Mouse (Mus musculus): ENCODE data around the gene Spaar. TPM values are rescaled to one million over a fixed set of nuclear protein-coding genes. Genes with fewer than 3 reads are reported as not detected.
"Not testable (repeated sequence)": the region's sequence is repeated elsewhere in the genome, so short reads cannot be mapped to it uniquely, and the experiment has no call there.

Gene Spaar
- polyA plus RNA-seq, 1 experiment from 2014 or later = 0.06 TPM

GRCm38 (mm10) chr4:43760460-43760859, 30.6 kb downstream of the Spaar start:
- WGBS = 72% methylated on average over 10 of the region's 10 CpGs
- no peaks in the 10 kb centered on the region for H3K27me3 ChIP-seq
- H3K9ac ChIP-seq = no peak overlapping the region
- no peak overlapping the region for H3K4me2 ChIP-seq
- ATAC-seq (ENCODE audit: insufficient number of reproducible peaks, insufficient read depth, low FRiP score, low TSS enrichment, low read depth) = no peak
- no peaks in the 10 kb centered on the region for H3K9me3 ChIP-seq
- peaks cover 13% of the 10 kb centered on the region for H3K4me1 ChIP-seq
- no peak overlapping the region for H3K4me3 ChIP-seq
- 0 out of 2 replicates have a peak overlapping the region, but pooled peaks have one; percentile 48 for H3K27ac ChIP-seq
- H3K36me3 ChIP-seq = no peaks in the 10 kb centered on the region

DNA sequence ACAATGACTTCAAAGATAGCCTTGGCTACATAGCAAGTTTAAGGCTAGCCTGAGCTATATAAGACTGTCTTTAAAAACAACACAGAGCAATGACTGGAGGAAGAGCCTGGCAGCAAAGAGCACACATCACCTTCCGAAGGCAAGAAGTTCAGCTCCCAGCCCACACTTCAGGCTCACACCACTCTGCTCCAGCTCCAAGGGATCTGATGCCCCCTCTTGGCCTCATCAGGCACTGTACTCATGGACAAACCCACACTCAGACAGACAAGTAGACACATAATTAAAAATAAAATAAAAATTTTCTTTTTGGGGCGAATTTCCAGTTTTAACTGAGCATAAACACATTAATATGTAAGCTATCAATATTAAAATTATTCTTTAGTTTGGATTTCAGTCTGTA, 31.5 kb downstream of the Spaar start:
- Histone ChIP-seq H3K4me3 (no peak overlapping the region), H3K9ac (no peak overlapping the region), H3K4me2 (no peak overlapping the region), H3K9me3 (no peaks in the 10 kb centered on the region), H3K36me3 (no peaks in the 10 kb centered on the region), H3K27ac (no peak overlapping the region), H3K27me3 (no peaks in the 10 kb centered on the region), H3K4me1 (peaks cover 13% of the 10 kb centered on the region)
- ATAC-seq (ENCODE audit: insufficient number of reproducible peaks, insufficient read depth, low FRiP score, low TSS enrichment, low read depth) = no peak
- 72% methylated on average over 2 of the region's 2 CpGs for WGBS

GRCm38 (mm10) chr4:43763410-43763809, 33.6 kb downstream of the Spaar start:
- Histone ChIP-seq H3K36me3 (no peaks in the 10 kb centered on the region), H3K4me3 (no peak overlapping the region), H3K27ac (no peak overlapping the region), H3K4me1 (peaks cover 13% of the 10 kb centered on the region), H3K9ac (no peak overlapping the region), H3K4me2 (peak overlapping the region; percentile 20), H3K27me3 (no peaks in the 10 kb centered on the region), H3K9me3 (no peaks in the 10 kb centered on the region)
- no peak for ATAC-seq (ENCODE audit: insufficient number of reproducible peaks, insufficient read depth, low FRiP score, low TSS enrichment, low read depth)
- 22% methylated on average over 7 of the region's 7 CpGs for WGBS

DNA sequence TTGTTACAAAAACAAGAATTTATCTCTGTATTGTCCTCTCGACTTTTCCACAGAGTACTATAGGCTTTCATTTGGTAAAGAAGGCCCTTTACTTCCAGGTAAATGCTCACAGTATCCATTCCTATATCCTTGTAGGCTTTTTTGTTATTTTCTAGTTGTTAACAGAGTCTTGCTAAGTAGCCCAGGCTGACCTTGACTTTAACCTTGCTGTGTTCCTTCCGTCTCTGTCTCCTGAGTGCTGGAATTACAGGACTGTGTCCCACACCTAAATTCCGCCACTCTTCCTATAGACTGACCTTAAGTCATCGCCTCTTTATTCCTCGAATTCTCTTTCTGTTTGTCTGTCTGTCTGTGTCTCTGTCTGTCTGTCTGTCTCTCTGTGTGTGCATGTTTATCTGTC, 38.5 kb downstream of the Spaar start:
- no peaks in the 10 kb centered on the region for H3K4me1 ChIP-seq
- WGBS = 79% methylated on average over 5 of the region's 5 CpGs
- H3K4me2 ChIP-seq = no peak overlapping the region
- H3K4me3 ChIP-seq = no peak overlapping the region
- H3K9me3 ChIP-seq = no peaks in the 10 kb centered on the region
- no peaks in the 10 kb centered on the region for H3K36me3 ChIP-seq
- no peaks in the 10 kb centered on the region for H3K27me3 ChIP-seq
- ATAC-seq (ENCODE audit: insufficient number of reproducible peaks, insufficient read depth, low FRiP score, low TSS enrichment, low read depth) = no peak
- H3K27ac ChIP-seq = no peak overlapping the region
- H3K9ac ChIP-seq = no peak overlapping the region

DNA sequence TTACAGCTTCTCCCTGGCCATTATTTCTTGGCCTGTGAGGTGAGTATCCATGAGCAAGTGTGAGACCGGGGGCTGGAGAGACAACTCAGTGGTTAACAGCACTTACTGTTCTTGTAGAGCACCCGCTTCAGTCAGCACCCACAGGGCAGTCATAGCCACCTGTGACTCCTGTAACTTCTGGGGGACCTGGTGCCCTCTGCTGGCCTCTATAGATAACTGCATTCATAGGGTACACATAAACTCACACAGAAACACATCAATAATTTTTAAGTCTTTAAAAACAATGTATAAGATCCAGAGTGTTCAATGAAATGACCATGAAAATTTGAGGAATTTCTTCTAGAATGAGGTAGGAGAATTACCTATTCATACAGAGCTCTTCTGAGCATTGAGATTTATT, 39.5 kb downstream of the Spaar start:
- Histone ChIP-seq H3K9me3 (no peaks in the 10 kb centered on the region), H3K36me3 (no peaks in the 10 kb centered on the region), H3K4me2 (no peak overlapping the region), H3K27me3 (no peaks in the 10 kb centered on the region), H3K9ac (no peak overlapping the region), H3K4me3 (no peak overlapping the region), H3K4me1 (no peaks in the 10 kb centered on the region), H3K27ac (no peak overlapping the region)
- WGBS = 92% methylated on average over 2 of the region's 2 CpGs
- ATAC-seq (ENCODE audit: insufficient number of reproducible peaks, insufficient read depth, low FRiP score, low TSS enrichment, low read depth) = no peak

DNA sequence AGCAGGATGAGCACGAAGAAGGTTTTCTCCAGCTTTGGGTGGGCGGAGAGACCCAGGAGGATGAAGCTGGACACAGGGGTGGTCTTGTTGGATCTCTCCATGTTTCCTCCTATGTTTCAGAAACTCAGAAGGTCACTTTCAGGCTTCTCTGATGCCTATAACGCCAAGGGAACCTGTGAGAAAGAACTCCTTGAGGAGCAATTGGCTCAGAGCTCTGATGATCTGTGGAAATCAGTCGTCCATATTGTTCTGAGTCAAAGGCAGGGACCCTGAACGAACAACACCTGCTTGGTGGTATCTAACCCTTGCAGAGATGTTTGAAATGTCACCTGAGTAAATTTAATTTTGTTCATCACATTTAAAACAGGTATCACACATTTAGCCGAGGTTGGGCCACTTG, 41.1 kb downstream of the Spaar start, which contains the start of gene Olfr159:
TSS of gene Olfr159 (minus strand) at position 101 of the 400 bp plus-strand sequence.
- Histone ChIP-seq H3K27ac (no peak within 1 kb of the TSS), H3K36me3 (no peaks in the 10 kb centered on the region), H3K4me1 (no peaks in the 10 kb centered on the region), H3K4me2 (no peak within 1 kb of the TSS), H3K9me3 (no peaks in the 10 kb centered on the region), H3K4me3 (no peak within 1 kb of the TSS), H3K27me3 (no peaks in the 10 kb centered on the region), H3K9ac (no peak within 1 kb of the TSS)
- WGBS = 84% methylated on average over 6 of the region's 6 CpGs
- ATAC-seq (ENCODE audit: insufficient number of reproducible peaks, insufficient read depth, low FRiP score, low TSS enrichment, low read depth) = no peak

DNA sequence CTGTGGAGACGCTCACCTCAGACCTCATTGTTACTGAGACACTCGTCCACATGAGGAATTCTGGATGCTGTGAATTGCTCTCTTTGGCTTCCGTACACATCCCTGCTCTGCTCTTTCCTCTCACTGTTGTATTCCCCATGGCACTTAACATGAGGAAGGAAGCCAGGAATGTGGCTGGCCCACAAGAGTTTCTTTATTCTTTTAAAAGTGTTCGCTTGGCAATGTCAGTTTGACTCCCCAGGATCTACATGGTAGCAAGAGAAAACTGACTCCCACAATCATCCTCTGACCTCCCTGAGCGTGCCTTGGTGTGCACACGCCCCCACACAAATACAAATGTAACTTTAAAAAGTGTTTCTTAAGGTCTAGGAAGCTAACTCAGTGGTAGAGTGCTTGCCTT, 41.8 kb downstream of the Spaar start:
- Histone ChIP-seq H3K27me3 (no peaks in the 10 kb centered on the region), H3K36me3 (no peaks in the 10 kb centered on the region), H3K4me2 (no peak overlapping the region), H3K9me3 (no peaks in the 10 kb centered on the region), H3K4me3 (no peak overlapping the region), H3K27ac (no peak overlapping the region), H3K4me1 (no peaks in the 10 kb centered on the region), H3K9ac (no peak overlapping the region)
- WGBS = 48% methylated on average over 6 of the region's 6 CpGs
- ATAC-seq (ENCODE audit: insufficient number of reproducible peaks, insufficient read depth, low FRiP score, low TSS enrichment, low read depth) = no peak

DNA sequence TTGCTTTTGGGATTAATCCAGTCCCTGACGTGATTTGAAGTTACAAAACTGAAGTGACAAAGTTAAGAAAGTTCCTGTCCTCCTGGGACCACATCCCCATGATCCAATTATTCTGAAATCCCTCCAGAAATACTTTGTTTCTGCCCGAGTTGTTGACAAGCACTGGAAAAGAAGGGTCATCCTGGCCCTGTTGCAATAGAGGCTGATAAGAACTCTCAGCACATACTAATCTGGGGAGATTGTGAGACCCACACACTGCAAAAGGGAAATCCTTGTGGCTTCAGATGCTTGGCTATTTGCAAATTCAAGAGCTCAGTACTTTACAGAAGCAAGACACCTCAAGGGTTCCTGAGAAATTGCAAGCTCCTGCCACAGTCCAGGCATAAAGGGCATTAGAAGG, 42.5 kb downstream of the Spaar start:
- 43% methylated on average over 2 of the region's 2 CpGs for WGBS
- no peaks in the 10 kb centered on the region for H3K36me3 ChIP-seq
- no peak overlapping the region for H3K27ac ChIP-seq
- H3K4me3 ChIP-seq = no peak overlapping the region
- no peaks in the 10 kb centered on the region for H3K9me3 ChIP-seq
- no peaks in the 10 kb centered on the region for H3K27me3 ChIP-seq
- H3K4me2 ChIP-seq = no peak overlapping the region
- ATAC-seq (ENCODE audit: insufficient number of reproducible peaks, insufficient read depth, low FRiP score, low TSS enrichment, low read depth) = no peak
- H3K9ac ChIP-seq = no peak overlapping the region
- no peaks in the 10 kb centered on the region for H3K4me1 ChIP-seq

DNA sequence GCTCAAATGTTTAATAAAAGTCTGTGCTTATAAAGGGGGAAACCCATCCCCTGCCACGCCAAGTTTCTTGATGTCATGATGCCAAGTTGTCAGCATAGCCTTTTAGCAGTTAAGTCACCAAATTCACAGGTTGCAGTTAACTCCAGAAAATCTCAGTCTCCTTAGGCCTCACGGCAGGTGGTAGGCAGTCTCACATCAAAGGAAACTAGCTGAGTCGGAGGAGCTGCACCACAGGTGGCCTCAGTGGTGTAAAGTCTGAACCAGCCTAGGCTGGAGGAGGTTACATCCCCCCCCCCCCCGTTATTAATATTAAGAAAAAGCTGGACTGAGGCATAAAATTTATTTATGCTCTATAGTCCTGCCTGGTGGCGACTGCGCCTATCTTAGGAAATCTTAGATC, 65.5 kb downstream of the Spaar start:
- Histone ChIP-seq H3K9ac (no peak overlapping the region), H3K4me2 (no peak overlapping the region), H3K4me1 (no peaks in the 10 kb centered on the region), H3K9me3 (no peaks in the 10 kb centered on the region), H3K4me3 (no peak overlapping the region), H3K27ac (no peak overlapping the region), H3K27me3 (no peaks in the 10 kb centered on the region), H3K36me3 (no peaks in the 10 kb centered on the region)
- 75% methylated on average over 6 of the region's 6 CpGs for WGBS
- no peak for ATAC-seq (ENCODE audit: insufficient number of reproducible peaks, insufficient read depth, low FRiP score, low TSS enrichment, low read depth)

GRCm38 (mm10) chr4:43795844-43796243, 66.0 kb downstream of the Spaar start:
- H3K9me3 ChIP-seq; H3K4me2 ChIP-seq; H3K36me3 ChIP-seq; H3K9ac ChIP-seq; ATAC-seq (ENCODE audit: insufficient number of reproducible peaks, insufficient read depth, low FRiP score, low TSS enrichment, low read depth); H3K27me3 ChIP-seq; H3K4me3 ChIP-seq; H3K27ac ChIP-seq; H3K4me1 ChIP-seq: not testable (repeated sequence)
- 87% methylated on average over 5 of the region's 5 CpGs for WGBS

- no peak overlapping the region for H3K4me3 ChIP-seq
- H3K27me3 ChIP-seq = no peaks in the 10 kb centered on the region
- no peak overlapping the region for H3K27ac ChIP-seq
- no peak overlapping the region for H3K9ac ChIP-seq
- H3K4me1 ChIP-seq = no peaks in the 10 kb centered on the region
- peaks cover 4% of the 10 kb centered on the region; the same call in 1 of the 2 replicates for H3K9me3 ChIP-seq
- no peak overlapping the region for H3K4me2 ChIP-seq
- WGBS = 77% methylated on average over 7 of the region's 7 CpGs
- ATAC-seq (ENCODE audit: insufficient number of reproducible peaks, insufficient read depth, low FRiP score, low TSS enrichment, low read depth) = no peak
- H3K36me3 ChIP-seq = no peaks in the 10 kb centered on the region
Observed at GRCm38 (mm10) chr4:43798936-43799335, 69.1 kb downstream of the Spaar start.
